In genomic region chr7:102479368-102480078, GRCm38 (mm10) we compare ENCODE assay signal across 10 mouse cellular contexts. TPM values are rescaled to one million over a fixed set of nuclear protein-coding genes. Genes with fewer than 3 reads are reported as not detected.
DNase-seq lines count a peak whose midpoint lies in the region; ATAC-seq lines count a peak whose summit lies in the region.
"Had no signal": no experiment of that assay in that cellular context is flagged by ENCODE, and none has a peak within 500 bp of the region (broad histone marks: within the 10 kb centered on the region; RNA-seq: fewer than 3 reads in every experiment).

No protein-coding gene starts in this region.

- H3K27me3 ChIP-seq in lung, embryonic 16.5 days (ENCODE audit: control insufficient read depth, insufficient read depth, low read depth, low read length), result no peaks in the 10 kb centered on the region
- H3K27me3 ChIP-seq: limb, embryonic 13.5 days had no signal

- peaks cover 20% of the 10 kb centered on the region for H3K4me1 ChIP-seq in lung, embryonic 16.5 days (replicated peaks; ENCODE audit: control insufficient read depth, insufficient read depth, low read length)
- H3K4me1 ChIP-seq: limb, embryonic 13.5 days had no signal

- WGBS in lung, embryonic 16.5 days, result 36% methylated on average over 5 of the region's 5 CpGs

- DNase-seq in MN1 (ENCODE audit: low spot score) (peak; percentile 32), ZHBTc4 (ENCODE audit: low read depth, low spot score) (peak; percentile 83)
- peak; percentile 37 for DNase-seq in kidney, adult 11 months
- no peak for DNase-seq in right cerebral cortex, postnatal 25 days
- DNase-seq in retina, postnatal 1 day, result no peak
- no peak for DNase-seq in frontal cortex, postnatal 10 days (ENCODE audit: low spot score in 2 of 2)
- no peak for DNase-seq in left cerebral cortex, adult 11 months (ENCODE audit: low spot score)
- DNase-seq: right cerebral cortex, postnatal 14 days had no signal

- no peak overlapping the region for H3K4me3 ChIP-seq in lung, embryonic 16.5 days (ENCODE audit: low read length)
- H3K4me3 ChIP-seq: limb, embryonic 13.5 days had no signal

- no peak overlapping the region for H3K4me2 ChIP-seq in lung, embryonic 16.5 days (ENCODE audit: low read depth, low read length)
- H3K4me2 ChIP-seq: limb, embryonic 13.5 days had no signal

- no peak overlapping the region for H3K9ac ChIP-seq in lung, embryonic 16.5 days (ENCODE audit: low read length)
- H3K9ac ChIP-seq: limb, embryonic 13.5 days had no signal

- H3K36me3 ChIP-seq in lung, embryonic 16.5 days (ENCODE audit: control insufficient read depth, insufficient read depth, low read length), result no peaks in the 10 kb centered on the region
- H3K36me3 ChIP-seq: limb, embryonic 13.5 days had no signal

- peak overlapping the region; percentile 20; the same call in 1 of the 2 replicates for H3K27ac ChIP-seq in lung, embryonic 16.5 days (ENCODE audit: low read length)
- H3K27ac ChIP-seq: limb, embryonic 13.5 days had no signal

- H3K9me3 ChIP-seq in lung, embryonic 16.5 days (ENCODE audit: control insufficient read depth, low read length), result no peaks in the 10 kb centered on the region
- H3K9me3 ChIP-seq: limb, embryonic 13.5 days had no signal

- peak; percentile 42 for ATAC-seq in lung, embryonic 16.5 days (ENCODE audit: low read depth)

RNA-seq across cellular contexts. Expression of gene Olfr543, which starts 2.0 kb away (rescaled TPM):
- 0.18 TPM in 1 of 2 replicates, not detected in the other for polyA plus RNA-seq in lung, embryonic 16.5 days (2015; fragmentation: Nextera tagmentation; extraction: Ambion mirVana)

RNA-seq across cellular contexts. Expression of gene Olfr544, which starts 8.6 kb away (rescaled TPM):
- polyA plus RNA-seq in lung, embryonic 16.5 days (2015; fragmentation: Nextera tagmentation; extraction: Ambion mirVana), result 0.06 and 0.08 TPM in 2 replicates

RNA-seq across cellular contexts. Expression of gene Olfr545, which starts 19.9 kb away (rescaled TPM):
- polyA plus RNA-seq in lung, embryonic 16.5 days (2015; fragmentation: Nextera tagmentation; extraction: Ambion mirVana), result not detected in 2 replicates
- polyA plus RNA-seq: limb, embryonic 13.5 days had no signal

RNA-seq across cellular contexts. Expression of gene Rrm1, which starts 38.0 kb away (rescaled TPM):
- polyA plus RNA-seq in lung, embryonic 16.5 days (2015; fragmentation: Nextera tagmentation; extraction: Ambion mirVana), result 160 and 162 TPM in 2 replicates

RNA-seq across cellular contexts. Expression of gene Olfr547, which starts 55.0 kb away (rescaled TPM):
- not detected in 2 replicates for polyA plus RNA-seq in lung, embryonic 16.5 days (2015; fragmentation: Nextera tagmentation; extraction: Ambion mirVana)
- polyA plus RNA-seq: limb, embryonic 13.5 days had no signal

Comparison
In these comparisons a context has a peak if more than half of its experiments do, and no peak if none do; other contexts are left out.
1. DNase-seq: peak in MN1 (single experiment), ZHBTc4 (single experiment) and kidney, adult 11 months (single experiment); none in right cerebral cortex, postnatal 25 days (single experiment), retina, postnatal 1 day (single experiment), frontal cortex, postnatal 10 days (0 of 2) and left cerebral cortex, adult 11 months (single experiment).